Mouse (Mus musculus) heart, adult 8-10 months (tissue): Measurements from ENCODE around the gene Ankrd33. TPM values are rescaled to one million over a fixed set of nuclear protein-coding genes. Genes with fewer than 3 reads are reported as not detected.

Experiments used
- DNase-seq: peaks from one replicate; pipeline ENCODE4 v3.0.0; 2022; ENCODE audit warnings: low spot score
- total RNA-seq, 4 experiments: library from RNA; stranded (reverse); gene quantifications; 2 replicates each; pipeline ENCODE4 v1.2.4; 2022

The Ankrd33 gene
- total RNA-seq, 4 experiments from 2014 or later: not detected

DNA sequence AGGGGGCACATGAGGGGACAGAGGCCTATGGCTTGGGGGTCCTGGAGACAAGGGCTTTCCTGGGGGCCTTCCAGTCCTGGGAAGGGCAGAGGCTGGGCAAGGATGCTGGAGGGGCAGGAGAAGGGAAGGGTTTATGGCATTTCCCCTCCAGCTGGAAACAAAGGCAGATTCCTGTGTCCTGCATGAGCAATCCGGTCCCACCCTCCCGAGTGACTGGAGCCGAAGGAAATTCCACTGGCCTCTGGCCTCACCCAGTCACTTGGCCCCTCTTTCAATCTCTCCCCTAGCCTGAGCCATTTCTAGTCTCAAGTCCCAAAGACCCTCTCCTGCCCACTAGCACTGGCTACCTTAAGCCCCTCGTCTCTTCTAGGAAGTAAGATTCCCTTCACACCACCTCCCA lies 7.6 kb downstream of the Ankrd33 start:
- no peak for DNase-seq

DNA sequence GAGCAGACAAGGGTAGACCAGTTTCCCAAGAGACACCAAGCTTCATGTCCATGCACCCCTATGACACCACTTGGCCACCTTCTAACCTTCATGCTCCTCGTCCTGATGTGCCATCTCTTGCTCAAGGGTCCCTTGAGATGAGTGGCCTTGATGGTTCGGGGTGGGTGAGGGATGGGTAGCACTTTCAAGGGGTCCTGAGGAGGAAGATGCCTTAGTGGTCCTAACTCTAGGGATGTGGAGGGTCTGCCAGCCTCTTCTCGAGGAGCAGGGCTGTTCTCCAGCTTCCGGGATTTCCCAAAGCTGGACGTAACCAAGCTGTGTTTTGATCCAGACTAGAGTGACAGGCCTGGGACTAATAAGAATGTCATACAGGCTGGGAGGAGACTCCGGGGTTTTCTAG lies 10.0 kb downstream of the Ankrd33 start:
- DNase-seq: no peak

DNA sequence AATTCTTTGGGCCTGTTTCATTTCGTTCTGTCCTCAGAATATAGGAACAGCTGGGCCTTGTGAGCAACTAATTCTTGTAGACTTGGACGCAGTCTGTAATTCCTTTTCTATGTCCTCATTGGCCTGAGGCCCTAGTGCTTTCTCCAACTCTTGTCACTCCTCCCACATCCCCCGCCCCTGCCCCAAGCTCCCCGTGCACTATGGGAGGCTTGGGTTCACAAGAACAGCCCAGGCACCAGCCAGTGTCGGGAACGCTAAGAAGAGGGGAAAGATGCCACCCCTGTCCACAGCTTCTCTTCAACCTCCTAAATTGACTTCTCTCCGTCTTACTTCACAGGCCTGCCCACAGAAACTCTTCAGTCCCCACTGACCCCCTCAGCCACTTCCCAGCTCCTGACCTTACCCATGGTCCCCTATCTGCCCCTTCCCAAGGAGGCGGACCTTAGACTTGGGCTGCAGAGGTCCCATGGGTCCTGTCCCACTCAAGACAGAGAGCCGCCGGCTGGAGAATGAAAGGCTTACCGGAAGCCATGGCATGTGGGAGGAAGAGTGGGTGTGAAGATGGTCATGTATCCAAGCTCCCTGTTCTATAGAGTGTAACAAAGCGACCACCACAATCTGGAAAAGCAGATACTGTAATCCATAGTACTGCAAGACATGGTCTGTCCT lies 11.5 kb downstream of the Ankrd33 start:
- no peak for DNase-seq

DNA sequence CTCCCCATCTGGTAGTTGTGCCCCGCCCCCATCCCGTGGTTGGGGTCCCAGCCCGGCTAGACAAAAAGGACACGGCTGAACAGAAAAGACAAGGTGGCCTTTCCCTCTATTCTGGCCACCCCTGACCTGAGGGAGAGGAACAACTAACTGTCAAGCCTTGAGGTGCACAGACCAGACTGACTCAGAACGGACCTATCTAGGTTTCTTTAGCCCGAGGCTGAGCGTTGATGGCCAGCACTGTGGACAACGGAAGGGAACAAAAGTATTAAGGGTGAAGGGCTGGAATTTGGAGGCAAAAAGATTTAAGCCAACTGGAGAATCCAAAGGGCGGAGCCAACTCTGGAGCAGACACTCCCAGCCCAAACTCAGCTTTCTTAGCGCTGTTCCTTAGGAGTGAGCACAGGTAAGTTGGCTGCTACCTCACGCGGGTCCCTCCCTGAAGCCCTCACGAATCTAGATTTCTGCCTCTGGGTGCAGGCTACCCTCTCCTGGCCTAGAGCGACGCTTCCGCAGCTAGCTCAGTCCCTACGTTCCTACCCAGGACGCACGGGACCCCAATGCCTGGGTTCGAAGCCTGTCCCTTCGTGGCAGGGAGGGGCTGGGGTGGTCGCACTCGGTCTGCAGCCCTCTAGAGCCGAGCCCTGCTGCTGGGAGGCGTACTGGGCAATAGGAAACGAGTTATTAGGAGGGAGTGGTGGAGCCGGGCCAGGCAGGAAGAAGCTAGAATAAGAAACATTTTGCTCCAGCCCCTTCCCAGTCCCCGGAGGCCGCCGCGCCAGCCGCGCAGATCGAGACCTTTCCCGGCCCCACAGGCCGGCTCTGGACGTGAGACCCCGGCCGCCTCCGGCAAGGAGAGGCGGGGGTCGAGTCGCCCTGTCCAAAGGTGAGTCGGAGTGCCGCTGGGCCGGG lies 12.9 kb downstream of the Ankrd33 start, which contains the start of gene Acvrl1:
Gene Acvrl1 (plus strand): TSS at position 342 of the 909 bp plus-strand sequence.
- peak; percentile 79 for DNase-seq

DNA sequence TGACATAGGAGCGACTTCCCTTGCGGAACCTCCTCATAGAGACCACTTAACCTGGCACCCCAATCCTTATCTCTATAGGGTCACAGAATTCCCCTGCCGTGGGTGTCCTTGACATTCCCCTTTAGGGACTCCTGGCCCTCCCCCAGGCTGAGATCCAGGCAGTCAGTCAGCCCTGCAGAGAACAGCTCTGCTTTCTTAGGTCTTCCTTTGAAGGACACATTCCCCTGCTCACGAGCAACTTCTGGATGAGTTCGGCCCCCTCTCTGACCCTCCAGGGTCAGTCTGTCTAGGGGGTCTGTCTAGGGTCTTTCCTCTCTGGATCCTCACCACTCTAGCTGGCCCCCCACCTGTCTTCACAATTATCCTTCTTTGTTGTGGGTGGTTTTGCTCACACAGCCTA lies 13.9 kb downstream of the Ankrd33 start:
- DNase-seq: no peak

DNA sequence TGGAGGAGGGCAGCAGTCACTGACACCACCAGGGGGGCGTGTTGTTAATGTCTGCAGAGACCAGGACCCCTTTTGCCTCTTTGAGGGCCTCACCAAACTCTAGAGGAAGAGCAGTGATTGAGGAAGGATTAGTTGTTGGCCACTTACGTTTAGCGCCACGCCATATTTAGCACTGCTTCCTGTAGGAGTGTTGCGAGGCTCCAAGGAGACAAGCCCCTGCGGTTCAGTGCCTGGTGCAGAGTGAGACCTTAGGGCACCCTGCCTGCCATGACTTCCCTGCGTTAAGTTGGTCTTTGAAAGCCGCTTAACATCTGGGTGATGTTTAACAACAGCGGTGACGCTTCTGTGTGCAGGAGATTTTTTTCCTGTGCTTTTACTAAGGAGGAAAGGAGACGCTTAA lies 15.9 kb downstream of the Ankrd33 start:
- DNase-seq: no peak

DNA sequence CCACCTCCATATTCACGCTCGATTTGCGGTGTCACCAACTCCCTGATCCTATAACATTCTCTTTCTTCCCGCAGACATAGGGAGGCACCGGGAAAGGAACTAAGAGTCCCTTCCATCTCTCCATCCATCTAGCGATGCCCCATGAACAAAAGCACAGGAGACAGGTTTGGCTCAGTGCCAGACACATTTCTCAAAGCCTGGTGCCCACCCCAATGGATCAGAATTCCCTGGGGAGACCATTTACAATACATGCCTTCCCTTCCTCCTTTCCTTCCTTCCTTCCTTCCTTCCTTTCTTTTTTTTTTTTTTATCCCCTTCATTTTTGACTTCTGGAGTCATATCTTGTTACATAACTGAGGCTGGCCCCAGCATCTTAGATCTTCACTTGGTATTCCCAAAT lies 16.5 kb downstream of the Ankrd33 start:
- no peak for DNase-seq

DNA sequence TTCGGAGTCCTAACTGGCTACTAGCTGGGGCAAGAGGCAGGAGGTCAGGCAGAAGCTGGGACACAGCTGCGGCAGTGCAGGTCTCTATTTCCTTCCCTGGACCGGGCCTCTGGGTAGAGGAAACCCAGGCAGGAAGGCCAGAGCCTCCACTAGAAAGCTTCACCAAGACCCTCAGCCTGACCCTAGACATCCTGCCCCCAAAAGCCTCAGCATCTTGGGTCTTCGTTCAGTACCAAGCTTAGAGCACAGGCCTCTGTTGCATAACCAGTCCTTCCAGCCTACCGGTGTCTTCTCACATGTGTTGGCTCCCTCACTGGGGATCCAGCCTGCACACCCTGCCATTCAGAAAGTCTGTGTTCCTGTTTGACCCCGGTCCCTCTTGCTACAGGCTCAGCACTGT lies 17.2 kb downstream of the Ankrd33 start:
- DNase-seq: no peak

DNA sequence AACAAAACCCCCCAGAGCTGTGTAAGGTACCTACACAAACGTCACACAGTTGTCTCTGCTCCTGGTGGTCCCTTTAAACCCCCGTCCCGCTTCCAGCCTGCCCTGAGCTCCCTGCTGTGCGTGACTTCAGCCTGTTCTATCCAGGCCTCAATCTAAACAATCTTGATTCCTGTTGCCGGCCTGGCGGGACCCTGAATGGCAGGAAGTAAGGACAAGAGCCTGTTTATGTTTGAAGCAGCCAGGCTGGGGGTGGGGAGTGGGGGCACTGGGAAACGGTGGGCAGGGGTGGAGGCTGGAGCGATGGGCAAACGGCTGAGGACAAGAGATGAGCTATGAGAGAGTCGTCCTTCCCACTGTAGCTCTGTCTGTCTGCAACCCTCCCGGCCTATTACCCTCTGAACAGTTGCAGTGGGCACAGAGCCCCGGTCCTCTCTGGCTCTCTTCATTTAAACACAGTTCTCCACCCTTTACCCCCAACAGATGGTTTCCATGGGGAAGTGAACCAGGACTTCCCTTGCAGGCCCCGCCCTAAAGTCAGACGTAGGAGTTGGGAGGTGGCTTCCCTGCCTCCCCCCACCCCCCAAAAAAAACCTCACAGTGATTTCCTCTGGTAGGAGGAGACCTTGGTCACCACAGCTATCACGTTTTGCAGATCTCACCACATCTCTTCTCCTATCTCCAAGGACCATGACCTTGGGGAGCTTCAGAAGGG lies 18.6 kb downstream of the Ankrd33 start:
- DNase-seq: no peak

DNA sequence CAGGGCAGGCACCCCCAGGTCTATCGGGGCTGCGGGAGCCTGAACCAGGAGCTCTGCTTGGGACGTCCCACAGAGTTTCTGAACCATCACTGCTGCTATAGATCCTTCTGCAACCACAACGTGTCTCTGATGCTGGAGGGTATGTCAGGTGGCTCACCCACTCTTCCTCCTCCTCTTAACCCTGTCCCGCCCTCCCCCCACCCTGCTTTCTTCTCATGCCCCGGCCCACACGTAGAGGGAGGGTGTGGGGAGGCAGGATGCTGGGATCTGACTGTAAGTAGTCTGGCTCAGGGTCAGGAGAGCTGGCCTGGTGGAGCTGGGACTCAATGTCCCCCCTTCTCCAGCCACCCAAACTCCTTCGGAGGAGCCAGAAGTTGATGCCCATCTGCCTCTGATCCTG lies 19.9 kb downstream of the Ankrd33 start:
- no peak for DNase-seq

DNA sequence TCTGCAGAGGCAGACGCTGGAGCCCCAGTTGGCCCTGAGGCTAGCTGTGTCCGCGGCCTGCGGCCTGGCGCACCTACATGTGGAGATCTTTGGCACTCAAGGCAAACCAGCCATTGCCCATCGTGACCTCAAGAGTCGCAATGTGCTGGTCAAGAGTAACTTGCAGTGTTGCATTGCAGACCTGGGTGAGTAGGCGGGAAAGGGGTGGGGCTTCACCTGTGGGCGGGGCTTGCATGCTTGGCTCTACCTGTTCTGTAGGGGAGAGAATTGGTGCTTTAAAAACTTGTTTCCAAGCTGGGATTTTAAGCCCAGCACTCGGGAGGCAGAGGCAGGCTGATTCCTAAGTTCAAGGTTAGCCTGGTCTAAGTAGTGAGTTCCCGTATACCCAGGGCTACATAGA lies 21.9 kb downstream of the Ankrd33 start:
- no peak for DNase-seq

DNA sequence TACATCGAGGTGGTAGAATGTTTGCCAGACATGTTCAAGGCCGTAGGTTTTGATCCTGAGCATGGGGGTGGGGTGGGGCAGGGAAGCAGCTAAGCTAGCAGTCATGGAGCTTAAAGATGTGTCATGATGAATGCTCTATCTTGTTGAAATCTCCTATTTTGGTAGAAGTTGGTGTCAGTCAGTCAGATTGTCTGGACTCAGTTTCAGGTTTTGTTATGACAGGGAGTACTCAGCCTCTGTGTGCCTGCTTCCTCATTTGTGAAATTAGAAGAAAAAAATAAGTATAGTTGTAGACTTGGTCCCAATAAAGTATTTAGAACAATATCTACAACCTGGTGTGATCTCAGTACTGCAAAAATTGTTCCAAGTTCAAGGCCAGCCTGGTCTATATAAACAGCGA lies 23.1 kb downstream of the Ankrd33 start:
- no peak for DNase-seq

DNA sequence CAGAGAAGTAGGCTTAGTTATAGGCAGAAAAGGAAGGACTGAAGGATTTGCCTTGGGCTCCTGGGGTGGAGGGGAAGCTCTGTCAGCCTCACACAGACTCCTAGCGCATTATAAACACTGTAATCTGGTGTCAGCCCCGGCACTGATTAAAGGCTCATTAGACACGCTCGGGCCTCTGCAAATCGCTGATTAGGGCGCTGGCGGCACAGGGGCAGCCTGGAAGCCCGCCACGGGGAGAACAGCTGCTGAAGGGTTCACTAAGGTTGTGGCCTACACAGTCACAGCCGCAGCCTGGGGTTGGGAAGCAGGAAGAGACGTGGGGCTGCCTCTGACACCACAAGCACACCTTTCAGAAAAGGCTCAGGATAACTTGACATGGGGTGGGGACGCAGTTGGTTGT lies 24.3 kb downstream of the Ankrd33 start:
- DNase-seq: no peak

DNA sequence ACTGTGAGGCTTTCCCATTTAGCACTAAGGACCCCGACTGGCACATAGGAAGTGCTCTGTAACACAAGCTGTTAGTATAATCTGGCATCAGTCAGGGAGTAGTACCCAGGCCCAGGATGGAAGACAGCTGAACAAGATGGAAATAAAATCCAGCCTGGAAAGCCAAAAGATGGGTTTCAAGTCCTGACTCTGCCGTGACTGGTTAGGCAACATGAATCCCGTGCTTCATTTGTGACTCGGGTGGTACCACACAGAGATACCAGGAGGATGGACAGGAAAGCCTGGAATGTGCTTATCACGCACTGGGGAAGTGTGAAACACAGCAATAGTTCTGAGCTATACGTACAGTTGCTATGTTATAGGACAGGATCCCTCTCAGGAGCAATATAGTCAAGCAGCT lies 25.0 kb downstream of the Ankrd33 start:
- DNase-seq: no peak

DNA sequence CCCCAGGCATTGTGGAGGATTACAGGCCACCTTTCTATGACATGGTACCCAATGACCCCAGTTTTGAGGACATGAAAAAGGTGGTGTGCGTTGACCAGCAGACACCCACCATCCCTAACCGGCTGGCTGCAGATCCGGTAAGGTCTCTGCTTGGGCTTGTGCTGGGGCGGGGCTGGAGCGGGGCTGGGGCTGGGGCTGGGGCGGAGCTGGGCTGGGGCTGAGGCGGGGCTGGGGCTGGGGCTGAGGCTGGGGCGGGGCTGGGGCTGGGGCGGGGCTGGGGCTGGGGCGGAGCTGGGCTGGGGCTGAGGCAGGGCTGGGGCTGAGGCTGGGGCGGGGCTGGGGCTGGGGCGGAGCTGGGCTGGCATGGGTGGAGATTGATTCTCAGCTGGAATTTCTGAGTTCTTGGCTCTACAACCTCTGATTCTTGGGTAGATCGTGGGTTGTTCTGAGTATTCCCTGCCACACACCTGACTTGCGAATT lies 25.5 kb downstream of the Ankrd33 start:
- no peak for DNase-seq

DNA sequence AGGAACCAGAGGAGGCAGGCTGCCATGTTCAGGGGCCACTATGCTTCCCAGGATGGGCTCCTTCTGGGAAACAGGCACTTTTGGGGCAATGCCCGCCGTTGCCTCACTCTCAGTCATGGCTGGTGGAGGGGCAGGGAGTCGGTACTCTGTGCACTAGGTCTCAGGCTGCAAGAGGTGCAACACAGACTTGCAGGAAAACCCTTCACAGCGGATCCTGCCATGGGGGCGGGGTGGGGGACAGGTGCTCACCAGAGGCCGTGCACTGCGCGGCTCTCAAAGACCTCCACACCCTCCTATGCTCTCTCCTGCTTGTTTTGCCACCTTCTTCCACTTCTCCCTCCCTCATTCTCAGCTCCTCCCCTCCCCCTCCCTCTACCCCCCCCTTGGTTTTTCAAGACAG lies 27.1 kb downstream of the Ankrd33 start:
- DNase-seq: no peak

DNA sequence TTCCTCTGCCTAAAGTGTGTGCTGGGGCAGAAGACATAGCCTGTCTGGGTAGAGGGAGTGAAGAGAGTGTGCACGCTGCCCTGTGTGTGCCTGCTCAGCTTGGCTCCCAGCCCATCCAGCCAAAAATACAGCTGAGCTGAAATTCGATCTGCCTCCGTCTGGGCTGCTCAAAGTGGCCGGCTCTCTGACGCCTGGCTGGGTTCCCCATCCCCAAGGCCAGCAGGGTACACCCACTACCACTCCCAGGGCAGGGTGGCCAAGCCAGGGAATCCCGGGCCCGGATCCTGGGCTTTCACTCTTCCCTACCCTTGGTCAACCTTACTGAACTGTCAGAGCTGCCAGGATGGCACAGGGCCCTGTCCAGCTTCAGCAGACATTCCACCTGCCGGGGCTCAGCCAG lies 27.9 kb downstream of the Ankrd33 start:
- peak; percentile 75 for DNase-seq

DNA sequence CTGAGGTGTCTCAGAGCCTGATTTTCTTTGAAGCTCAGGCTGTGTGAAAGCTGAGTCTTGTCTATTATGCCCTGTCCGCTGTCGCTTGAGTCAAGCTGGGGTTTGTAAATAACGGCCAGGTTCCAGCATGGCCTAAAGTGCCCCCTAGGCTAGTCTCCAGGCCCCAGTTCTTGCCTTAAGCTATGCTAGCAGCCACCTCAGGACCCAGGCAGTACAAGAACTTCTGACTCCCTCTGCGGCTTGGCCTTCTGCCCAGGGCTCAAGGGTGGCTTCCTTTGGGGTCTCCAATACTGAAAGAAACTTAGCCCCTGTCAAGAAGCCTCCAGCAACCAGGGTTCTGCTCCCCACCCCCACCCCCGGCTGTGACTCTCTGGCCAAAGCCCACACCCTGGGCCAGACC lies 28.6 kb downstream of the Ankrd33 start:
- no peak for DNase-seq

DNA sequence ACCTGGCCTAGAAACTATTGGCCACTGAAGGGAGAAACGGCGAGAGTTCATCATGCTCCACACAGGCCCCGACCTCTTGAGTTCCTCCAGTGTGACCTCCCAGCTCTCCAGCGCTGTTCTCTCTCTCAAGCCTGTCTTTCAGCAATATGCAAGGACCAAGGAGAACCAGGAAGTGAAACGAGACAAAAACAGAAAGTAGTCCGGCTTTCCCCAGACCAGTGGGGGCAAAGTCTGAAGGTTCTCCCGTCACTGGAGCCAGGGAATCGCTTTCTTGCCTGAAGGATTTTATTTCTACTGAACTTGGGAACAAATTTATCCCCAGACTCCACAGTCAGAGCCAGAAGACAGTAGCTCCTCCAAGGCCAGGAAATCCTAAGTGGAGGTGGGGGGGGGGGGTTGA lies 29.2 kb downstream of the Ankrd33 start:
- DNase-seq: no peak

DNA sequence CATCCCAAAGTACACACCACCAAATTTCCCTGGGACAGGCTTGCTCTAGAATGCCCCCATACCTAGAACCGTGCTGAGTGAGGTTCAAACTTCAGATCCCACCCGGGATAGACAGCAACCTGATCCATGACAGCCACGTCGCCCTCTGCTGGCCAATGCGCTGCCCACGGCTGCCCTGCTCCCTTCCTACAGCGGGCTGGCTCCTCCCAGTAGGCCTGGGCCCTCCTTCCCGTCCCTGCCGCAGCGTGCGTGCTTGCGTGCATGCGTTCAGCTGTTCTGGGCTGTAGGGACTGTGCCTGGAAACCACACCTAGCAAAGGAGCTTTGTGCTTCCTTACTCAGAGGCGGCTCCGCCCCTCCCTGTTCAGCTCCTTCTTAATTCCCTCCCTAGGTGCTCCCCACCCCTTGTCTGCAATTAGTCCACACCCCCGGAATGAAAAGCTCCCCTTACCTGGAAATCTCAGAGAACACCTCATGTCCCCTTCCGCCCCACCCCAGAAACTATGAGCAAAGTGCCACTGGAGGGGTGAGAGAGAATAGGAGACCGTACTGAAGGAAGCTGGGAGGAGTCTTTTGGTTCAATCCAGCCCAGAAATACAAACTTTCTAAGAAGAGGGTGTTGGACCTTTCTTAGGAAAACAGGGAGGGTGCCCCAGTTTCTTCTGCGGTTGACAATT lies 30.0 kb downstream of the Ankrd33 start:
- peak; percentile 97 for DNase-seq

DNA sequence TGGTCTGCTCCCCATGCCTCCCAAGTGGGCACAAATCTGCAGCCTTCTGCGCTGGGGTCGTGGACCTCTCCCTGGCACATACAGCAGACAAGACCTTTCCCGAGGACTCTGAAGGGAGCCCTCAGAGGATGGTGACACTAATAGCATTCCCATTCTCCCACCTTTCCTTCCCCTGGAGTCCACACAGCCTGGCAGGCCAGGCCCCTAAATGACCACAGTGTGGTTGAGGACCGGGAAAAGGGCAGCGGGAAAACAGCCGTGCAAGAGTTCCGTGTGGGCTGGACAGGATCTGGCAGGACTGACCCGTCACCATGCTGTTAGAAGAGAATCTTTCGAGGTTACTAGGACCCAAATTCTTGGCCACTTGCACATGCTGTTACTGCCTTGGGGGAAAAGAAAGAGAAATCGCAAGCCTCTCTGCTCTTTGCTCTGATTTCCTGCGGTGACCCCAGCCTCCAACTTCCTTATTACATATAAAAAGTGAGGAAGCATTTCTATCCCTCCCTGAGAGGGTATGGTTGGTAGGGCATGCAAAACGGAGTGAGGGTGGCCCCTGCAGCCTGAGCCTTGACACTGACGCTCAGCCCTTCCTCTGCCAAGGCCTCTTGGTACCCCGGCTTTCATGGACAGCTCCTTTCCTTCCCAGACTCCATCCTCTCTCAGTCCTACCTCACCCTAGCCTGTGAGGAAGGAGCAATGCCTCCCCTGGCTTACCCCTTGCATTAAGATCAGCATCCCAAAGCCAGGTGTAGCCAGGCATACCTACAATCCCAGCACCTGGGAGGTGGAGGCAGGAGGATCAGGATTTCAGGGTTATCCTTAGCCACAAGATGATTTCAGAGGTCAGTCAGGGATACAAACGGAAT lies 30.8 kb downstream of the Ankrd33 start:
- DNase-seq: no peak
